Mouse (Mus musculus): ENCODE measurements around the gene Clasp1.

- TF ChIP-seq CTCF (conservative IDR thresholded peaks at IDR 0.05 in 1 of 2, IDR thresholded peaks at IDR 0.05 in 1 of 2; ENCODE audit: low read depth in 2 of 2, low read length in 2 of 2) (no peak), MAX (IDR thresholded peaks at IDR 0.05; ENCODE audit: low read length) (no peak), POLR2A (IDR thresholded peaks at IDR 0.05; ENCODE audit: low read depth, low read length) (no peak), IRF4 (IDR thresholded peaks at IDR 0.05; ENCODE audit: low read depth, low read length) (no peak), ZNF384 (IDR thresholded peaks at IDR 0.05; ENCODE audit: low read depth, low read length) (no peak), CHD2 (IDR thresholded peaks at IDR 0.05; ENCODE audit: low read length) (no peak), RAD21 (IDR thresholded peaks at IDR 0.05; ENCODE audit: low read depth, low read length) (no peak), NELFE (IDR thresholded peaks at IDR 0.05; ENCODE audit: low read depth, low read length) (no peak), MXI1 (IDR thresholded peaks at IDR 0.05; ENCODE audit: low read depth, low read length) (no peak)
Observed at GRCm38 (mm10) chr1:118626452-118626851, 237.6 kb downstream of the Clasp1 start.
